Mouse (Mus musculus) hindbrain, postnatal 0 days (tissue): ENCODE data around the gene Zdhhc8. TPM values are rescaled to one million over a fixed set of nuclear protein-coding genes. Genes with fewer than 3 reads are reported as not detected.

Experiments
- ATAC-seq: fragments of 200-750 bp; cut with Nextera tagmentation; 2 replicates; pipeline ENCODE4 v1.8.0; 2017; ENCODE audit warnings: mild to moderate bottlenecking, moderate TSS enrichment, moderate library complexity
- DNase-seq: peaks from one replicate; pipeline ENCODE4 v3.0.0-alpha.2; 2015; ENCODE audit warnings: low spot score
- H3K27ac ChIP-seq: fragments of 300-500 bp; sonication (generic); 2 replicates; pipeline ENCODE4 v1.5.1; 2014; ENCODE audit warnings: mild to moderate bottlenecking
- H3K27me3 ChIP-seq: fragments of 300-500 bp; sonication (generic); 2 replicates; pipeline ENCODE4 v1.6.1; 2014; ENCODE audit warnings: low read length, mixed read lengths; ENCODE audit not compliant: insufficient read depth
- H3K36me3 ChIP-seq: fragments of 300-500 bp; sonication (generic); 2 replicates; pipeline ENCODE4 v1.6.1; 2014; ENCODE audit warnings: low read length, mixed read lengths; ENCODE audit not compliant: insufficient read depth
- H3K4me1 ChIP-seq: fragments of 300-500 bp; sonication (generic); 2 replicates; pipeline ENCODE4 v1.6.1; 2014; ENCODE audit warnings: antibody characterized with exemption, low read length, mixed read lengths; ENCODE audit not compliant: insufficient read depth
- H3K4me2 ChIP-seq: fragments of 300-500 bp; sonication (generic); 2 replicates; pipeline ENCODE4 v1.6.1; 2014; ENCODE audit warnings: low read depth, mild to moderate bottlenecking, low read length, moderate library complexity, mixed read lengths
- H3K4me3 ChIP-seq: fragments of 300-500 bp; sonication (generic); 2 replicates; pipeline ENCODE4 v1.5.1; 2014; ENCODE audit warnings: low read length
- H3K9ac ChIP-seq: fragments of 300-500 bp; sonication (generic); replicated peaks from 2 replicates; pipeline ENCODE4 v1.6.1; 2014; ENCODE audit warnings: mild to moderate bottlenecking, low read length, moderate library complexity, mixed read lengths
- H3K9me3 ChIP-seq: fragments of 300-500 bp; sonication (generic); 2 replicates; pipeline ENCODE4 v1.6.1; 2016; ENCODE audit warnings: low read length, mixed read lengths
- CTCF ChIP-seq: IDR thresholded peaks from 2 replicates; pipeline ENCODE4 v1.5.1; 2016; ENCODE audit warnings: antibody characterized with exemption, control low read depth, low read depth
- WGBS: fragments of 180-500 bp; shearing (Covaris S2); extraction: QIAGEN DNeasy Blood & Tissue Kit; methylation state at CpG from one replicate; pipeline ENCODE4 v1.1.7; 2014; 5-methylcytosine and 5-hydroxymethylcytosine counted together
- polyA plus RNA-seq: library from polyadenylated mRNA; unstranded; fragments of >200 nt; fragmentation: Nextera tagmentation; extraction: Ambion mirVana; gene quantifications from 2 replicates; pipeline ENCODE4 v1.2.1, GENCODE M21; 2015
- total RNA-seq: library from RNA; depleted of rRNA; stranded (reverse); fragments of >200 nt; gene quantifications from 2 replicates; pipeline ENCODE4 v1.2.3, GENCODE M21; 2014

Zdhhc8 gene
- total and polyA plus RNA-seq, 2 experiments from 2014 or later = 14.5 to 34.0 TPM

DNA sequence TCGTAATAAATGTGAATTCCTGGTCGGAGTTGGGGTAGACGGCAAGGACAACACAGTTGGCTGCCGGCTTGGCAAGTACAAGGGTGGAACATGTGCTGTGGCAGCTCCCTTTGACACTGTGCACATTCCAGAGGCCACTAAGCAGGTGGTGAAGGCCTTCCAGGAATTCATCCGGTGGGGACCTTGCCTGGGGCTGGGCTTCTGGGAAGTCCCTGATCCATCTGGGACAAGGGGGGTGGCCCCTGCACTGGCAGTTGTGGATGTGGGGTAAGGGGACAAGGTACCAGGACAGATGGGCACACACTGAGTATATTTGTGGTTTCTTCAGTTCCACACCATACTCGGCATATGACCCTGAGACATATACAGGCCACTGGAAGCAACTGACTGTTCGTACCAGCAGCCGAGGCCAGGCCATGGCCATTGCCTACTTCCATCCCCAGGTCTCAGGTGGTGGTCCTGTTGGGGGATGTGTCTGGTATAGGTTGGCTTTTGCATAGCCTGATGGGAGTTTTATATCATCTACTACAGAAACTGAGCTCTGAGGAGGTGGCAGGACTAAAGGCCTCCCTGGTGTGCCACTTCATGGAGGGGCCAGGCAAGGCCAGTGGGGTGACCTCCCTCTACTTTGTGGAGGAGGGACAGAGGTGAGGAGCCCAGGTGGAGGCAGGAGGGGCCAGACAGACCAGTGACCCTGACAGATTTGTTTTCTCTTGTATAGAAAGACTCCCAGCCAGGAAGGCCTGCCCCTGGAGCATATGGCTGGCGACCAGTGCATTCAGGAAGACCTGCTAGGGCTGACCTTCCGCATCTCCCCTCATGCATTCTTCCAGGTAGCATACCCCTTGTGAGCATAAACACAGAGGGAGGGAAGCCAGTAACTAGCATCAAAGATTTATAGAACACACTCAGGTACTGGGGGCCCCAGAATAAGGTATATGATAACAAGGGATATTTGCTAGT lies 16.2 kb upstream of the Zdhhc8 start:
- Histone ChIP-seq H3K27ac (no peak overlapping the region), H3K27me3 (no peaks in the 10 kb centered on the region), H3K9ac (no peak overlapping the region; the same call in 1 of the 2 replicates), H3K4me1 (peaks cover 15% of the 10 kb centered on the region), H3K4me3 (no peak overlapping the region), H3K4me2 (peak overlapping the region; percentile 68; the same call in 1 of the 2 replicates), H3K36me3 (peaks cover 52% of the 10 kb centered on the region), H3K9me3 (no peaks in the 10 kb centered on the region)
- no peak for ATAC-seq
- no peak for DNase-seq
- no peak for TF ChIP-seq CTCF
- WGBS = 59% methylated on average over 10 of the region's 10 CpGs

GRCm38 (mm10) chr16:18250231-18250630 lies 15.3 kb upstream of the Zdhhc8 start:
- 0 out of 2 replicates have a peak overlapping the region, but pooled peaks have one; percentile 89 for H3K4me3 ChIP-seq
- H3K36me3 ChIP-seq = peaks cover 50% of the 10 kb centered on the region
- no peaks in the 10 kb centered on the region for H3K9me3 ChIP-seq
- DNase-seq (no peak), ATAC-seq (no peak)
- peak overlapping the region; percentile 68 for H3K4me2 ChIP-seq
- H3K4me1 ChIP-seq = peaks cover 15% of the 10 kb centered on the region
- 44% methylated on average over 4 of the region's 4 CpGs for WGBS
- H3K27ac ChIP-seq = no peak overlapping the region; the same call in 1 of the 2 replicates
- no peak overlapping the region; the same call in 1 of the 2 replicates for H3K9ac ChIP-seq
- no peaks in the 10 kb centered on the region for H3K27me3 ChIP-seq
- TF ChIP-seq CTCF = no peak

- Histone ChIP-seq H3K27me3 (no peaks in the 10 kb centered on the region), H3K9me3 (no peaks in the 10 kb centered on the region), H3K36me3 (peaks cover 56% of the 10 kb centered on the region), H3K4me1 (peaks cover 15% of the 10 kb centered on the region), H3K4me3 (peak overlapping the region; percentile 89), H3K27ac (peak overlapping the region; percentile 94), H3K9ac (peak overlapping the region; percentile 83), H3K4me2 (peak overlapping the region; percentile 68)
- ATAC-seq (peak; percentile 13), DNase-seq (peak; percentile 43)
- no peak for TF ChIP-seq CTCF
- 4% methylated on average over 27 of the region's 27 CpGs for WGBS
Measured at GRCm38 (mm10) chr16:18249364-18249967, 14.5 kb upstream of the Zdhhc8 start.

GRCm38 (mm10) chr16:18248433-18249363 lies 13.8 kb upstream of the Zdhhc8 start, which contains the start of the genes Trmt2a and Ranbp1:
Gene Trmt2a (plus strand): TSS chr16:18248679.
Gene Ranbp1 (minus strand): TSS chr16:18248732.
- peaks cover 15% of the 10 kb centered on the region for H3K4me1 ChIP-seq
- no peak; the same call in 1 of the 2 replicates for TF ChIP-seq CTCF
- no peaks in the 10 kb centered on the region for H3K27me3 ChIP-seq
- peak; percentile 96 for ATAC-seq
- peak within 1 kb of the TSS; percentile 89 for H3K4me3 ChIP-seq
- DNase-seq = peak; percentile 99
- H3K27ac ChIP-seq = peak within 1 kb of the TSS; percentile 94
- H3K9me3 ChIP-seq = no peaks in the 10 kb centered on the region
- peaks cover 54% of the 10 kb centered on the region for H3K36me3 ChIP-seq
- peak within 1 kb of the TSS; percentile 68 for H3K4me2 ChIP-seq
- H3K9ac ChIP-seq = peak within 1 kb of the TSS; percentile 83
- under 1% methylated on average over 99 of the region's 102 CpGs for WGBS

GRCm38 (mm10) chr16:18247521-18248399 lies 12.8 kb upstream of the Zdhhc8 start:
- Histone ChIP-seq H3K36me3 (peaks cover 54% of the 10 kb centered on the region), H3K27me3 (no peaks in the 10 kb centered on the region), H3K4me2 (peak overlapping the region; percentile 68), H3K27ac (peak overlapping the region; percentile 94), H3K9ac (peak overlapping the region; percentile 83), H3K4me3 (peak overlapping the region; percentile 89), H3K9me3 (no peaks in the 10 kb centered on the region), H3K4me1 (peaks cover 15% of the 10 kb centered on the region)
- ATAC-seq (no peak; the same call in 1 of the 2 replicates), DNase-seq (peak; percentile 38)
- TF ChIP-seq CTCF = no peak
- under 1% methylated on average over 33 of the region's 33 CpGs for WGBS
